In genomic region chr4:130759875-130760274, GRCm38 (mm10) we compare ENCODE assay signal across 24 mouse cellular contexts. TPM values are rescaled to one million over a fixed set of nuclear protein-coding genes. Genes with fewer than 3 reads are reported as not detected.
DNase-seq lines count a peak whose midpoint lies in the region; ATAC-seq and TF ChIP-seq lines count a peak whose summit lies in the region.
"Had no signal": no experiment of that assay in that cellular context is flagged by ENCODE, and none has a peak within 500 bp of the region (broad histone marks: within the 10 kb centered on the region; RNA-seq: fewer than 3 reads in every experiment).

No protein-coding gene starts in this region.

- no peak for ATAC-seq in heart, embryonic 12.5 days (ENCODE audit: insufficient number of reproducible peaks, low FRiP score)
- ATAC-seq in heart, embryonic 15.5 days (replicated peaks; ENCODE audit: insufficient number of reproducible peaks, insufficient read depth, low FRiP score, low read depth): no peak
- peak; percentile 55; the same call in 1 of the 2 replicates for ATAC-seq in heart, postnatal 0 days (ENCODE audit: insufficient read depth, low read depth)
- ATAC-seq: activated CD4-positive, CD25-positive, alpha-beta regulatory T cell, adult 4 months; CD4-positive, CD25-positive, alpha-beta regulatory T cell, adult 4 months; forebrain, embryonic 13.5 days; forebrain, embryonic 15.5 days; Patski had no signal

- H3K4me2 ChIP-seq in heart, embryonic 12.5 days: no peak overlapping the region
- no peak overlapping the region for H3K4me2 ChIP-seq in heart, embryonic 15.5 days
- H3K4me2 ChIP-seq in heart, postnatal 0 days (ENCODE audit: low read depth, low read length): no peak overlapping the region
- H3K4me2 ChIP-seq: embryonic facial prominence, embryonic 12.5 days; forebrain, embryonic 13.5 days; forebrain, embryonic 15.5 days had no signal

- WGBS in heart, embryonic 12.5 days: 76% methylated on average over 2 of the region's 2 CpGs
- 60% methylated on average over 2 of the region's 2 CpGs for WGBS in heart, embryonic 15.5 days
- 36% methylated on average over 2 of the region's 2 CpGs for WGBS in heart, postnatal 0 days

- H3K9ac ChIP-seq in heart, embryonic 12.5 days: no peak overlapping the region
- no peak overlapping the region for H3K9ac ChIP-seq in heart, embryonic 15.5 days
- H3K9ac ChIP-seq in heart, postnatal 0 days (replicated peaks; ENCODE audit: low read depth, low read length): no peak overlapping the region
- H3K9ac ChIP-seq: embryonic facial prominence, embryonic 12.5 days; forebrain, embryonic 13.5 days; forebrain, embryonic 15.5 days had no signal

- H3K4me3 ChIP-seq in heart, embryonic 12.5 days: no peak overlapping the region
- H3K4me3 ChIP-seq in heart, embryonic 15.5 days: no peak overlapping the region
- no peak overlapping the region for H3K4me3 ChIP-seq in heart, postnatal 0 days (ENCODE audit: low read depth, low read length)
- H3K4me3 ChIP-seq: embryonic facial prominence, embryonic 10.5 days; embryonic facial prominence, embryonic 12.5 days; forebrain, embryonic 13.5 days; forebrain, embryonic 15.5 days had no signal

- H3K27me3 ChIP-seq in heart, embryonic 12.5 days (replicated peaks): no peaks in the 10 kb centered on the region
- H3K27me3 ChIP-seq in heart, embryonic 15.5 days: no peaks in the 10 kb centered on the region
- no peaks in the 10 kb centered on the region for H3K27me3 ChIP-seq in heart, postnatal 0 days (ENCODE audit: control insufficient read depth, insufficient read depth, low read length)
- H3K27me3 ChIP-seq: CH12.LX; embryonic facial prominence, embryonic 12.5 days; forebrain, embryonic 13.5 days; forebrain, embryonic 15.5 days; Patski had no signal

- H3K27ac ChIP-seq in heart, embryonic 12.5 days (ENCODE audit: poor library complexity, severe bottlenecking): peak overlapping the region; percentile 17; the same call in 1 of the 2 replicates
- peak overlapping the region; percentile 32; the same call in 1 of the 2 replicates for H3K27ac ChIP-seq in heart, embryonic 15.5 days
- peak overlapping the region; percentile 72 for H3K27ac ChIP-seq in heart, postnatal 0 days (ENCODE audit: low read depth)
- H3K27ac ChIP-seq: embryonic facial prominence, embryonic 10.5 days; embryonic facial prominence, embryonic 12.5 days; forebrain, embryonic 13.5 days; forebrain, embryonic 15.5 days had no signal

- no peak for TF ChIP-seq EP300 in heart, postnatal 0 days (IDR thresholded peaks at IDR 0.05; ENCODE audit: low read depth)

- peaks cover 33% of the 10 kb centered on the region for H3K4me1 ChIP-seq in heart, embryonic 12.5 days (replicated peaks)
- peaks cover 35% of the 10 kb centered on the region for H3K4me1 ChIP-seq in heart, embryonic 15.5 days (replicated peaks)
- H3K4me1 ChIP-seq in heart, postnatal 0 days (ENCODE audit: control insufficient read depth, insufficient read depth): peaks cover 27% of the 10 kb centered on the region
- H3K4me1 ChIP-seq: embryonic facial prominence, embryonic 10.5 days; embryonic facial prominence, embryonic 12.5 days; forebrain, embryonic 13.5 days; forebrain, embryonic 15.5 days had no signal

- H3K9me3 ChIP-seq in heart, embryonic 12.5 days (replicated peaks): no peaks in the 10 kb centered on the region
- no peaks in the 10 kb centered on the region for H3K9me3 ChIP-seq in heart, embryonic 15.5 days (replicated peaks)
- H3K9me3 ChIP-seq in heart, postnatal 0 days (replicated peaks; ENCODE audit: control insufficient read depth, low read length): no peaks in the 10 kb centered on the region
- H3K9me3 ChIP-seq: embryonic facial prominence, embryonic 10.5 days; embryonic facial prominence, embryonic 12.5 days; forebrain, embryonic 13.5 days; forebrain, embryonic 15.5 days; G1E had no signal

- no peak for DNase-seq in heart, adult 11 months
- no peak for DNase-seq in heart, adult 9 months (ENCODE audit: low spot score in 2 of 2)
- no peak for DNase-seq in heart, postnatal 0 days (ENCODE audit: low spot score)
- no peak for DNase-seq in heart, postnatal 4 days
- DNase-seq: adrenal gland, adult 8-10 months; adrenal gland, postnatal 14 days; adrenal gland, postnatal 36 days; B cell, adult 2 months; cerebellum, adult 11-12 months; cerebellum, adult 2 months; cerebellum, adult 9-10 months; cerebellum, postnatal 10 days; cerebellum, postnatal 25 days had no signal

- H3K36me3 ChIP-seq in heart, embryonic 12.5 days: peaks cover 75% of the 10 kb centered on the region
- H3K36me3 ChIP-seq in heart, embryonic 15.5 days: peaks cover 45% of the 10 kb centered on the region
- H3K36me3 ChIP-seq in heart, postnatal 0 days (replicated peaks; ENCODE audit: control insufficient read depth, insufficient read depth, low read length): peaks cover 73% of the 10 kb centered on the region

- TF ChIP-seq CTCF in heart, postnatal 0 days (IDR thresholded peaks at IDR 0.05; ENCODE audit: low read depth): no peak

RNA-seq across cellular contexts. Expression of gene Sdc3, which starts 32.5 kb away (rescaled TPM):
- polyA plus RNA-seq in heart, embryonic 12.5 days (2016; fragmentation: Nextera tagmentation; extraction: Ambion mirVana): 35.9 and 38.7 TPM in 2 replicates
- polyA plus RNA-seq in heart, embryonic 15.5 days (2015; fragmentation: Nextera tagmentation; extraction: Ambion mirVana): 18.4 and 28.4 TPM in 2 replicates
- total RNA-seq in heart, postnatal 0 days (2014; rRNA removed; ENCODE audit: low replicate concordance): 44.2 and 55.2 TPM in 2 replicates
- 9.3 and 9.4 TPM in 2 replicates for polyA plus RNA-seq in heart, postnatal 0 days (2015; fragmentation: Nextera tagmentation; extraction: Ambion mirVana)
- total RNA-seq in heart, postnatal 4 days (2021): 10 to 100 TPM; 54.7 to 60.1 TPM

Comparison
In these comparisons a context has a peak if more than half of its experiments do, and no peak if none do; other contexts are left out.
1. H3K27ac ChIP-seq: peak in every context shown above with its lines; median percentile 72 in heart, postnatal 0 days; 32 in heart, embryonic 15.5 days; 17 in heart, embryonic 12.5 days.